Mouse (Mus musculus) kidney, embryonic 14.5 days (tissue): ENCODE measurements at regions not wholly inside any gene's neighbourhood (a gene's known extent, or its start where the extent isn't known, plus 50 kb on each side); places are given as distances from the start of the nearest gene placed in this dataset.

Experiments used
- ATAC-seq: fragments of 200-750 bp; cut with Nextera tagmentation; 2 replicates; pipeline ENCODE4 v1.8.0; 2017; ENCODE audit warnings: moderate number of reproducible peaks, mild to moderate bottlenecking, moderate TSS enrichment, moderate library complexity; ENCODE audit not compliant: low FRiP score, low TSS enrichment
- H3K27ac ChIP-seq: fragments of 300-500 bp; sonication (generic); 2 replicates; pipeline ENCODE4 v1.5.1; 2014; ENCODE audit warnings: low read depth, mild to moderate bottlenecking, low read length, moderate library complexity, mixed read lengths
- H3K27me3 ChIP-seq: fragments of 300-500 bp; sonication (generic); 2 replicates; pipeline ENCODE4 v1.6.1; 2014; ENCODE audit warnings: mild to moderate bottlenecking, low read length; ENCODE audit not compliant: control insufficient read depth, insufficient read depth
- H3K36me3 ChIP-seq: fragments of 300-500 bp; sonication (generic); 2 replicates; pipeline ENCODE4 v1.6.1; 2014; ENCODE audit warnings: low read length, mixed read lengths; ENCODE audit not compliant: control insufficient read depth, insufficient read depth
- H3K4me1 ChIP-seq: fragments of 300-500 bp; sonication (generic); 2 replicates; pipeline ENCODE4 v1.6.1; 2014; ENCODE audit warnings: low read length, mixed read lengths; ENCODE audit not compliant: control insufficient read depth, insufficient read depth
- H3K4me2 ChIP-seq: fragments of 300-500 bp; sonication (generic); replicated peaks from 2 replicates; pipeline ENCODE4 v1.6.1; 2014; ENCODE audit warnings: low read depth, mild to moderate bottlenecking, low read length
- H3K4me3 ChIP-seq: fragments of 300-500 bp; sonication (generic); 2 replicates; pipeline ENCODE4 v1.5.1; 2014; ENCODE audit warnings: mild to moderate bottlenecking, low read length
- H3K9ac ChIP-seq: fragments of 300-500 bp; sonication (generic); 2 replicates; pipeline ENCODE4 v1.6.1; 2014; ENCODE audit warnings: low read depth, mild to moderate bottlenecking, low read length, moderate library complexity
- H3K9me3 ChIP-seq: fragments of 300-500 bp; sonication (generic); 2 replicates; pipeline ENCODE4 v1.6.1; 2016; ENCODE audit warnings: low read length; ENCODE audit not compliant: control insufficient read depth
- WGBS: fragments of 180-500 bp; shearing (Covaris S2); extraction: QIAGEN DNeasy Blood & Tissue Kit; methylation state at CpG from one replicate; pipeline ENCODE4 v1.1.7; 2014; 5-methylcytosine and 5-hydroxymethylcytosine counted together

DNA sequence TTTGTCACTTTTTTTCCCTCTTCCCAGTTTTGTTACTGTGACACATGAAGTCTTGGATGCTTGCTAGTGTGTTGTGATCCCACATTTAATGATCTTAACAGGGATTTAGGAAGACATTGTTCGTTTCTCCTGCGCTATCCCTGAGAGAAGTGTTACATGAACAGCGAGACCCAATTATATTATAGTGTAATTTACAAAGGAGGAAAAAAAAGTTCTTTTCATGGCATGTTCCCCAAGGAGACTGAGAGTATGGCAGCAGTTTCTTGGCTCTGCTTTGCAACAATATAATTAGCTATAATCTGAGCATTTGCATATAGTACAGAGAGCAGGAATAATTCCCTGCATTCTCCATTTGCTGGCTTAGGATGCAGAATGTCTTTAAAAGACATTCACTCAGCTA lies 168.6 kb downstream of the Insc start:
- H3K27ac ChIP-seq = no peak overlapping the region
- no peaks in the 10 kb centered on the region for H3K4me1 ChIP-seq
- over 99% methylated on average over 3 of the region's 3 CpGs for WGBS
- ATAC-seq = no peak
- no peaks in the 10 kb centered on the region for H3K27me3 ChIP-seq
- no peak overlapping the region for H3K9ac ChIP-seq
- no peak overlapping the region for H3K4me3 ChIP-seq
- no peak overlapping the region for H3K4me2 ChIP-seq
- H3K36me3 ChIP-seq = no peaks in the 10 kb centered on the region
- peaks cover 4% of the 10 kb centered on the region; the same call in 1 of the 2 replicates for H3K9me3 ChIP-seq

DNA sequence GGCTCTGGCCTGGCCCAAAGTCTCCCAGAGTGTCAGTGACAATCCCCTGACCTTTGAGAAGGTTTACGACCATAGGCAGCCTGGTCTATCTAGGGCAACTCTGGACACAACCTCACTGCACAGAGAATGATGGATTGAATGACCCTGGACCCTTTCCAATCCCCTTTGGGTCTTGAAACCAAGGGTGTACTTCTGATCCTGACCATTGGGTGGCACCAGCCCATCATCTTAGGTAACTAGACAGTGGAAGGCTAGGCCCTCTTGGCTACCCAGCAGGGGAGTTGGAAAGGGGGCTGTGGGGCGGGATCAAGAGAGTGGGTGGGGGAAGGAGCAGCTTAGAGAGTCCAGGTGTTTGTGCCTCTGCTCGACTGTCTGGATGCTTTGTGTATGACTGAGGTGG lies 178.7 kb downstream of the Insc start:
- Histone ChIP-seq H3K27me3 (no peaks in the 10 kb centered on the region), H3K4me1 (no peaks in the 10 kb centered on the region), H3K36me3 (no peaks in the 10 kb centered on the region), H3K9ac (no peak overlapping the region), H3K4me3 (no peak overlapping the region), H3K9me3 (no peaks in the 10 kb centered on the region), H3K27ac (no peak overlapping the region), H3K4me2 (no peak overlapping the region)
- 8% methylated on average over 3 of the region's 3 CpGs for WGBS
- ATAC-seq = peak; percentile 93

DNA sequence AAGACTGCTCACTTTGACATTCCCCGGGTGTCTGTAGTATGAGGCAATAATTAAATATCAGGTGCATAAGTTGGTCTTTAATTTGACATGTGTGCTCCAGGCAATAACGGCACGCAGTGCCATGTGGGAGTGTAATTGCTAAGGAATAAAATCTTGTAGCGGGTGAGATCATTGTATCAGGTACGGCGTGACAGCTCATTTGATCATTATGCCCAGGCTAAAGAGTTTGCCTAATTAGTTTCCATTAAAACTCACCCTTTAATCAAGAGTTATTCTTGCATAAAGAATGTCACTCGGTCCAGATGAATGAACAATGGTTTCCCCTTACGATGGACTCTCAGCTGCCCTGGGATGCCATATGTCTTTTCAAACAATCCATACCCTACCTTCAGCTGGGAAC lies 190.4 kb downstream of the Insc start:
- Histone ChIP-seq H3K4me2 (no peak overlapping the region), H3K36me3 (no peaks in the 10 kb centered on the region), H3K4me3 (no peak overlapping the region), H3K27me3 (no peaks in the 10 kb centered on the region), H3K9me3 (no peaks in the 10 kb centered on the region; the same call in 1 of the 2 replicates), H3K27ac (no peak overlapping the region), H3K4me1 (no peaks in the 10 kb centered on the region), H3K9ac (no peak overlapping the region)
- WGBS = 76% methylated on average over 8 of the region's 8 CpGs
- no peak for ATAC-seq

DNA sequence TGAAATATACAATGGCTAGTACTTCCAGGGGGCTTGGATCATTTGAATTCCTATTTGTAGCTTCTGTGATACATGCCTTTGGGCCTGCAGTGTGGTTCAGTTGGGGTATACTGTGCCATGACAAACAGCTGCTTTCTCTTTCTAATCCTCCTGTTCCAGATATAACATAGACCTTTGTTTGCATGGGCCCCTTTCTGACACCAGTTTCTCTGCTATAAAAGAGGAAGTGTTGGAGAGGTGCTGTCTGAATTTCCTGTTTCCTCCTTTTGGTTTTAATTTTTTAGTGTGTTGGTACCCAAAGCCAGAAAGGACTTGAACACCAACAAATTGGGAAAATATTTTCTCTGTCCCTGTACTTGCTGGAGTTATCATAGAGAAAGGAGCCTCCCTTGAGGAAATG lies 207.3 kb downstream of the Insc start:
- no peak overlapping the region for H3K4me2 ChIP-seq
- no peaks in the 10 kb centered on the region for H3K9me3 ChIP-seq
- ATAC-seq = no peak
- no peak overlapping the region for H3K27ac ChIP-seq
- H3K4me1 ChIP-seq = no peaks in the 10 kb centered on the region
- no peaks in the 10 kb centered on the region for H3K36me3 ChIP-seq
- no peak overlapping the region for H3K9ac ChIP-seq
- H3K27me3 ChIP-seq = no peaks in the 10 kb centered on the region
- H3K4me3 ChIP-seq = no peak overlapping the region

DNA sequence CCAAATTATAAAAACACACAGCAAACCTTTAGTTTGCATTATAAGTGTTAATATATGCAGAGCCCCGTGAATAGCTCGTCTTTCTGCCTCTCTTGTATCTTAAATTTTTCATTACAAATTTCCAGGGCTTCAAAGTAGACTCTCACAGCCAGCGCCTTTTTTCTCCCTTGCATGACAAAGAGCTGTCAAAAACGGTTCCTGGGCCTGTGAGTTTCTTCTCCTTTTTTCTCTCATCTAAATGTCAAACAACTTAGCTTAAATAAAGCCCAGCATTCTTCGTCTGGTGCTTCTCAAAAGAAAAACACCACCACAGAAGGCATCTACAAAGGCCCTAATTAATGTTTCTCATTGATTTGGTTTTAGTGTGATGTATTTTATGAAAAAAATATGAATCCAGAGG lies 219.7 kb downstream of the Insc start:
- Histone ChIP-seq H3K36me3 (no peaks in the 10 kb centered on the region), H3K27me3 (no peaks in the 10 kb centered on the region; the same call in 1 of the 2 replicates), H3K27ac (no peak overlapping the region), H3K9me3 (no peaks in the 10 kb centered on the region), H3K4me1 (no peaks in the 10 kb centered on the region), H3K4me3 (no peak overlapping the region), H3K9ac (no peak overlapping the region), H3K4me2 (no peak overlapping the region)
- ATAC-seq = no peak
- WGBS = 64% methylated on average over 5 of the region's 5 CpGs

DNA sequence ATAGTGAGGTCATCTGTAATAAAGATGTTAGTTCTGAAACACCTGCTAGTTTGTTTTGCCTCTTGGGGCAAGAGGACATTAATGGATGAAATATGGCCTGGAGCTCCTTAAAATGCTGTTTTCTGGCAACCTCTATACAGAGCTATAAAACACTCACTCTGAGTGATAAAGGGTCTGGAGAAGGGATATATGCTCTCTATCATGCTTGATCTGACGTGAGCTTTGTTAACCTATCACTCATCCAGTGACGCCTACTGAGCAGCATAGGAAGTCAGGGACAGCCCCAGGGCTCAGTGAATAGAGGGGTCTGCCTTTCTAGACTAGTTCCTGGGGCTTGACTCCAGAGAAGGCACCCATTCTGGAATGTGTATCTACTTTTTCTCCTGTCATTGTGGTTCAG lies 222.4 kb downstream of the Insc start:
- H3K9me3 ChIP-seq = no peaks in the 10 kb centered on the region
- H3K9ac ChIP-seq = no peak overlapping the region
- H3K4me1 ChIP-seq = no peaks in the 10 kb centered on the region
- WGBS = 17% methylated on average over 2 of the region's 2 CpGs
- no peaks in the 10 kb centered on the region for H3K36me3 ChIP-seq
- ATAC-seq = peak; percentile 84
- no peaks in the 10 kb centered on the region; the same call in 1 of the 2 replicates for H3K27me3 ChIP-seq
- no peak overlapping the region for H3K4me3 ChIP-seq
- no peak overlapping the region for H3K4me2 ChIP-seq
- H3K27ac ChIP-seq = no peak overlapping the region

DNA sequence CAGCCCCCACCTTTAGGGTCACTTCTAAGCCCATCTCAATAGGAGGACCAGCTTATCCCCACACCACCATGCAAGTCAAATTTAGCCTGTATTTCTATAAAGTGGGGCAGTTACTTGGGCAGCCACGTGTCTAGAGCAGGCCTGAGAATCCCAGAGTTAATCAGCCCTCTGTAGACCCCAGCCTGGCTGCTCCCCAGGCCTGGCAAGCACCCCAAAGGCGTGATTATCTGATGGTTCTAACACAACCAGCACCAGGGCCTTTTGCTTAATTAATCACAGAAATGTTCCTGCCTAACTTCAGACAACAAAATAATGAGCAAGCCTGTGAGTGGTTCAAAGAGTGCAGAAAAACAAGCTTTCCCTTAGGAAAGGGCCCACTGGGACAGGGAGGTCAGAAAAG lies 243.0 kb downstream of the Insc start:
- no peak for ATAC-seq
- Histone ChIP-seq H3K4me2 (no peak overlapping the region), H3K27ac (no peak overlapping the region), H3K4me1 (no peaks in the 10 kb centered on the region), H3K36me3 (no peaks in the 10 kb centered on the region), H3K4me3 (no peak overlapping the region), H3K9ac (no peak overlapping the region), H3K27me3 (no peaks in the 10 kb centered on the region), H3K9me3 (no peaks in the 10 kb centered on the region)
- 48% methylated on average over 2 of the region's 2 CpGs for WGBS

DNA sequence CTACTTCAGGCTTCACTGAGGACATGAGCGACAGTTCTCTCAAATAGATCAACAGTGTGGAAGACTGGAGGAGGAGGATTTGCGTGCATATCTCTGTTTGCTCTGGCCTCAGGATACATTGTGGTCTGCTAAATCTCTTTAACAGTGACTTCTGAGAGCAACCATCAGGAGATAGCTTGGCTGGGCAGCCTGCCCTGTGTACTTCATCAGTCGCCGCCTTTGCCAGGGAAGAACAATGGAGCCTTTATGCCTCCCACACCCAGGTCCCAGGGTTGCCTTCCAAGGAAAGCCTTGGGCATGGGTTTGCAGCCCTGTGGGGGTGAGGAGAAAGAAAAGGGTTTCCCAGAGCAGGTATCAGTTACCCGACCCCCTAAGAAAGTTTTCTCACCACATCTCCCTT lies 247.8 kb downstream of the Insc start:
- Histone ChIP-seq H3K4me2 (no peak overlapping the region), H3K27me3 (no peaks in the 10 kb centered on the region), H3K36me3 (no peaks in the 10 kb centered on the region), H3K27ac (no peak overlapping the region), H3K9ac (no peak overlapping the region), H3K9me3 (no peaks in the 10 kb centered on the region), H3K4me1 (no peaks in the 10 kb centered on the region), H3K4me3 (no peak overlapping the region)
- no peak for ATAC-seq
- 65% methylated on average over 5 of the region's 5 CpGs for WGBS

DNA sequence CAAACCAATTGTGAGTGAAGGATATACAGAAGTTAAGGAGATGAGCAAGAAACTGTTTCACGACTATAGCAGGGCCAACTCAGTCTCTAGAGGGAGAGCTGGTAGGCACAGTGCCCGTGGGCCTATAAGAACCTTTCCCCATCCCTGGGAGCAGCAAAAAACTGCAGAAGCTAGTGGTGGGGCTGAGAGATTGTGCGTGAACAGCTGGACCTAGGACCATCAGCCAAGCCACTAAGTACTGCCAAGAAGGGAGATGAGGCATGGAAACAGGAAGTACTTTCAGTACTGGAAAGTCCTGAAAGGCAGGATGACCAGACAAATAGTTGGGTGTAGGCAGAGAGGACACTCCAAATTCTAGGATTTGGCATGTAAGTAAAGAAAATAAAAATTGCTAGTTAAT lies 248.9 kb downstream of the Insc start:
- Histone ChIP-seq H3K4me3 (no peak overlapping the region), H3K4me2 (no peak overlapping the region), H3K9me3 (no peaks in the 10 kb centered on the region), H3K27ac (no peak overlapping the region), H3K9ac (no peak overlapping the region), H3K27me3 (no peaks in the 10 kb centered on the region), H3K4me1 (no peaks in the 10 kb centered on the region), H3K36me3 (no peaks in the 10 kb centered on the region)
- 87% methylated on average over 3 of the region's 3 CpGs for WGBS
- ATAC-seq = no peak
